Mouse (Mus musculus) heart, adult 2 months (tissue): Measurements from ENCODE around the gene Ivl.

ENCODE experiments used
- CTCF ChIP-seq: fragments of 200-600 bp; IDR thresholded peaks from 2 replicates; pipeline ENCODE4 v1.8.1; 2022; ENCODE audit warnings: antibody characterized with exemption, mild to moderate bottlenecking, moderate library complexity
- POLR2A ChIP-seq: fragments of 200-500 bp; IDR thresholded peaks from 2 replicates; pipeline ENCODE4 v1.6.1; 2011; ENCODE audit warnings: mild to moderate bottlenecking, low read depth, low read length, control low read depth; ENCODE audit not compliant: insufficient read depth

DNA sequence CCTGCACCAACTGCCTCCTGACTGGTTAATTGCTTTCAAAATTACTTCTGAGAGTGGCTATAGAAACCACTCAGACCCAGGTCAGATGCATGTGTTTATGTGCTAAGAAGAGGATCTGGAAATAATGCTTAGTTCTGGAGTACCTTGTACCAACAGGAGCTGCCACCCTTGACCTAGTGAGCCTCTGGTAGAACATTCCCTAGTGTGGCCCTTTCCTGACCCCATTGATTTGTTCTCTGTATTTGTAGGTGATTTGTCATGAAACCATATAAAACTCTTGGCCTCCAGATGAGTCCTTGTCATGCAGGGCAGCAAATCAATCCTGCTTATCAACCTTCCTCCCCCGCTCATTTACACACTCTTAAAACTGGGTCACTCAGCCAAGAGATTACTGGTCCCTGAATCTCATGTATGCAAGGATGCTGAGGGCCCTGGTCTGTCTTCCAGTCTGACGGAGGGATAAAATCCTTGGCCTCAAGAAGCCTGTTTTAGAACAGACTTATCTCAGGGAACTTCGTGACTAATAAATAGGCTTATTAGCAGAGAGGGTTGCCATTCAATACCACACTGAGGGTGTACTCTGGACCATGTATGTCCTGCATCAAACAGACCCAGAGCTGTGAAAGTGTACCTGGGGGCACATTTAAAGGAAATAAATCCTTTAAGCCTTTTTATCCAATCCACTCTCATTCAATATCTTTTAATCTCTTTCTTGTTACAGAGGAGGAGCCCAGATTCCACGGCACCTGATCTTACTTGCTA, 5.3 kb upstream of the Ivl start:
- TF ChIP-seq CTCF = no peak
- no peak for TF ChIP-seq POLR2A
